Mouse (Mus musculus) G1E (cell line): ENCODE measurements around the gene Ube2l3.

ENCODE experiments used
- CTCF ChIP-seq: IDR thresholded peaks from 2 replicates; pipeline ENCODE4 v1.5.1; 2012; ENCODE audit warnings: low read depth, low read length, inconsistent platforms, mixed read lengths
- POLR2AphosphoS5 ChIP-seq: IDR thresholded peaks from 2 replicates; pipeline ENCODE4 v1.6.1; 2012; ENCODE audit warnings: low read depth, low read length, inconsistent platforms; ENCODE audit not compliant: insufficient replicate concordance

DNA sequence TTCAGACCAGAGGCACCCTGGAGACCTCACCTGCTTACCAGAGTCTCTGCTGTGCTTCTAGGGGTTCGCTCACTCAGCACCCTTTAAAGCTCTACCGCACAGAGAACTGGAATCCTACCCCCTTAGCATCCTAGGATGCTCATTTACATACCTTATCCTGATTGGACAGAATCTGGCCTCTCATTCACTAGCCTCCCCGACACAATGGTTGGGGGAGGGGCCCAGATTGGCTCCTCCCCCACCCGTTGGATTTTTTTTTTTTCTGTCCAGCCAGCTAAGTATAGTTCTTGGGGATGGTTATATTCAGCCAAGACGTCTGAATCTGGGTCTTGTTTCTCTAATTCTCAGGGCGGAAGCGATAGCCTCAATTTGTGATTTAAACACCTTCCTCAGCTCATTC lies 58.1 kb downstream of the Ube2l3 start, which contains the start of gene Ydjc:
- TF ChIP-seq CTCF (no peak), POLR2AphosphoS5 (no peak)
